Mouse (Mus musculus): Measurements from ENCODE around the gene Urad. TPM values are rescaled to one million over a fixed set of nuclear protein-coding genes. Genes with fewer than 3 reads are reported as not detected.

The Urad gene
- polyA plus RNA-seq, 1 experiment from 2014 or later, result not detected

DNA sequence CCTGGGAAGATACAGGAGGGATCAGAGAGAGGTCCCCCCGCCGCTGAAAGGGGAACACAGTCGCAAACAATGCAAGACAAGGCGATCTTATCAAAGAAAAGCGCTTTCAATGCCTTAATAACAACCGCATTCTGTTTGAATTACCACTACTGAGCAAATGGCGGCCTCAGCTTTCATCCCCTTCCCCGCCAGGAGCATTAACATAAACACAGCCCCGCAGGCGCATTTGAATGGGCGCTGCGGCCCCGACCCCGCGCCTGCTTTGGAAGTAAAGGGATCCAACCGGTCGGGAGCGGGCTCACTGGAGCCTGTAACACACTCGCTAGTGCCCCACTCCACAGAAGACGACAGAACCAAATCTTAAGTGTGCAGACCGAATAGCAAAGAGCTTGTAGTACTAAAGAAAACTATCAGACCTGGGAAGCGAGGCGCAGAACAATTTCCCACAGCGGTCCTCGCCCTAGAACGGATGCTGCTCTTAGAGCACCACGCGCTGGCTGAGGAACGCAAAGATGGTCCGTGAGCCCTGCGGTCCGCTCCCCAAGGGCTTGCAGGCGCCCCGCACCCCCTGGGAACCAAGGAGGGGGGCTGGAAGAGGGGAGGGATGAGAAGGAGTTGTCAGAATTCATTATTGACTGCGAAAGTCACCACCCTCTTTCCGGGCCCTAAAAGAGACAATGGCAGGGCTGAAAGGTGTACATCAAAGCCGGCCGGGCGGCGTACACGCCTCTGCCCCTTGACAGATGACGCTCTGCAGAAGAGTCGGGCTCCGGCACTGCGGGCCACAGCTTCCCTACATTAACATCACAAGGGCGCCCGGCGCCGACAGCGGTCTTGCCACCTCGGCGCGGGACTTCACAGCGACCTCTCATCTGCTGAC, 17.7 kb downstream of the Urad start:
- H3K4me3 ChIP-seq (replicated peaks), result no peak overlapping the region
- no peaks in the 10 kb centered on the region for H3K9me3 ChIP-seq
- no peak overlapping the region for H3K9ac ChIP-seq
- no peak for ATAC-seq (ENCODE audit: low FRiP score)
- H3K36me3 ChIP-seq (replicated peaks), result no peaks in the 10 kb centered on the region
- WGBS, result under 1% methylated on average over 54 of the region's 54 CpGs
- H3K27me3 ChIP-seq, result peaks cover 100% of the 10 kb centered on the region
- H3K27ac ChIP-seq, result no peak overlapping the region
- peak overlapping the region; percentile 4; the same call in 1 of the 2 replicates for H3K4me2 ChIP-seq
- H3K4me1 ChIP-seq, result peaks cover 21% of the 10 kb centered on the region

GRCm38 (mm10) chr5:147302746-147303400, 19.4 kb downstream of the Urad start:
- Histone ChIP-seq H3K4me3 (replicated peaks) (no peak overlapping the region), H3K9ac (no peak overlapping the region), H3K9me3 (no peaks in the 10 kb centered on the region), H3K27me3 (peaks cover 100% of the 10 kb centered on the region), H3K4me1 (peaks cover 26% of the 10 kb centered on the region), H3K4me2 (no peak overlapping the region), H3K36me3 (replicated peaks) (no peaks in the 10 kb centered on the region), H3K27ac (no peak overlapping the region)
- ATAC-seq (ENCODE audit: low FRiP score), result no peak
- 4% methylated on average over 13 of the region's 13 CpGs for WGBS

DNA sequence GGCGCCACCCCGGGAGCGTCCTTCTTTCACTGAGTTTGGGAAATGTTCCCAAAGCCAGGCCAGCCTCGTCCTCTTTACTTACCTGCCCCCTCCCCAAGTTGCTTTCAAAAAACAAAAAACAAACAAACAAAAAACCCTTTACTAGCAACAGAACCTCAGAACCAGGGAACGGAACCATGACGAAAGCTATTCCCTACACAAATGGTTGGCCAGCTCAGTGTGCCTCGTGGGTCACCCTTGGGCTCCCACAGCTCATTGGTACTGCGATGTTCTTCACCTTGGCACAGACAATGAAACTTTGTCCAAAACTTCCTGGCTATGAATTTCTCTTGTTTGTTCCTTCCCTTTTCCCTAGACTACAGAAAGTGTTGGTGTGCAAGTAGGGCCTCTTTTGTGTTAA, 20.1 kb downstream of the Urad start:
- no peaks in the 10 kb centered on the region for H3K36me3 ChIP-seq (replicated peaks)
- H3K4me1 ChIP-seq, result peaks cover 26% of the 10 kb centered on the region
- WGBS, result 3% methylated on average over 8 of the region's 8 CpGs
- ATAC-seq (ENCODE audit: low FRiP score), result no peak
- no peak overlapping the region for H3K9ac ChIP-seq
- H3K9me3 ChIP-seq, result no peaks in the 10 kb centered on the region
- no peak overlapping the region for H3K27ac ChIP-seq
- H3K4me3 ChIP-seq (replicated peaks), result no peak overlapping the region
- H3K4me2 ChIP-seq, result no peak overlapping the region
- peaks cover 100% of the 10 kb centered on the region for H3K27me3 ChIP-seq

- Histone ChIP-seq H3K4me2 (no peak overlapping the region), H3K27ac (no peak overlapping the region), H3K9me3 (no peaks in the 10 kb centered on the region), H3K4me3 (replicated peaks) (no peak overlapping the region), H3K27me3 (peaks cover 100% of the 10 kb centered on the region), H3K9ac (no peak overlapping the region), H3K4me1 (peaks cover 26% of the 10 kb centered on the region), H3K36me3 (replicated peaks) (no peaks in the 10 kb centered on the region)
- no peak for ATAC-seq (ENCODE audit: low FRiP score)
- under 1% methylated on average over 10 of the region's 10 CpGs for WGBS
Measured at GRCm38 (mm10) chr5:147301781-147302070, 20.5 kb downstream of the Urad start.

- no peak overlapping the region for H3K4me2 ChIP-seq
Measured at GRCm38 (mm10) chr5:147300917-147301780, 21.1 kb downstream of the Urad start.

GRCm38 (mm10) chr5:147300001-147300363, 22.3 kb downstream of the Urad start:
- H3K9ac ChIP-seq, result no peak overlapping the region
- 4% methylated on average over 4 of the region's 4 CpGs for WGBS
- 0 out of 2 replicates have a peak overlapping the region, but pooled peaks have one; percentile 16 for H3K4me3 ChIP-seq (replicated peaks)
- ATAC-seq (ENCODE audit: low FRiP score), result no peak
- H3K9me3 ChIP-seq, result no peaks in the 10 kb centered on the region
- H3K27ac ChIP-seq, result no peak overlapping the region
- no peaks in the 10 kb centered on the region for H3K36me3 ChIP-seq (replicated peaks)
- peaks cover 99% of the 10 kb centered on the region for H3K27me3 ChIP-seq
- peaks cover 20% of the 10 kb centered on the region for H3K4me1 ChIP-seq
- H3K4me2 ChIP-seq, result peak overlapping the region; percentile 34

More at GRCm38 (mm10) chr5:147300917-147301780, 21.1 kb downstream of the Urad start:
- Histone ChIP-seq H3K36me3 (replicated peaks) (no peaks in the 10 kb centered on the region), H3K4me1 (peaks cover 21% of the 10 kb centered on the region), H3K27me3 (peaks cover 100% of the 10 kb centered on the region), H3K9ac (no peak overlapping the region), H3K4me3 (replicated peaks) (no peak overlapping the region), H3K9me3 (no peaks in the 10 kb centered on the region), H3K27ac (no peak overlapping the region)
- WGBS, result 1% methylated on average over 21 of the region's 21 CpGs
- no peak for ATAC-seq (ENCODE audit: low FRiP score)

GRCm38 (mm10) chr5:147299255-147300000, 22.8 kb downstream of the Urad start:
- Histone ChIP-seq H3K36me3 (replicated peaks) (no peaks in the 10 kb centered on the region), H3K27me3 (peaks cover 99% of the 10 kb centered on the region), H3K4me3 (replicated peaks) (peak overlapping the region; percentile 16; the same call in 1 of the 2 replicates), H3K4me2 (peak overlapping the region; percentile 34), H3K27ac (no peak overlapping the region), H3K9me3 (no peaks in the 10 kb centered on the region), H3K9ac (no peak overlapping the region), H3K4me1 (peaks cover 15% of the 10 kb centered on the region)
- under 1% methylated on average over 41 of the region's 41 CpGs for WGBS
- ATAC-seq (ENCODE audit: low FRiP score), result peak; percentile 61; the same call in 1 of the 2 replicates

DNA sequence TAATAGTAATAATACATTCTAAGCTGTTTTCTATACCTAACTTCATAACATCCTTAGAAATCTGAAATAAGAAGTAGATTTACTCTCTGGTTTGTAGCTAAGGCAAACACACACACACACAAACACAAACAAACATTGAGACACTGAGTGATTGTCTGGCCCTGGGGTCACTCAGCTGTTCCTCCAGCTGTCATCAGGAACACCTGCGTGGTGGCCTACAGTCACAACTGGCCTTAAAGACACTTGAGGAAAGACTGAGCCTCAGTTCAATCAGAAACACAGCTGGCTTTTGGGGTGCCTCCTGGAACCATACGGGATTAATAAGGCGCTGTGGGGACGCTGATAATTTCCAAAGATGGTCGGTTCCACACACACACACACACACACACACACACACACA, 25.0 kb downstream of the Urad start:
- no peak overlapping the region for H3K9ac ChIP-seq
- H3K36me3 ChIP-seq (replicated peaks), result no peaks in the 10 kb centered on the region
- H3K4me2 ChIP-seq, result no peak overlapping the region
- no peak overlapping the region for H3K27ac ChIP-seq
- H3K4me1 ChIP-seq, result peaks cover 10% of the 10 kb centered on the region
- H3K27me3 ChIP-seq, result peaks cover 99% of the 10 kb centered on the region
- no peaks in the 10 kb centered on the region for H3K9me3 ChIP-seq
- 60% methylated on average over 5 of the region's 5 CpGs for WGBS
- no peak overlapping the region for H3K4me3 ChIP-seq (replicated peaks)
- no peak for ATAC-seq (ENCODE audit: low FRiP score)

GRCm38 (mm10) chr5:147294121-147294520, 28.1 kb downstream of the Urad start:
- peaks cover 85% of the 10 kb centered on the region for H3K27me3 ChIP-seq
- no peak overlapping the region for H3K9ac ChIP-seq
- 0 out of 2 replicates have a peak, but pooled peaks cover 1% of the 10 kb centered on the region for H3K4me1 ChIP-seq
- WGBS, result 9% methylated on average over 20 of the region's 20 CpGs
- H3K4me2 ChIP-seq, result no peak overlapping the region
- H3K27ac ChIP-seq, result no peak overlapping the region
- H3K36me3 ChIP-seq (replicated peaks), result no peaks in the 10 kb centered on the region
- no peak for ATAC-seq (ENCODE audit: low FRiP score)
- H3K9me3 ChIP-seq, result no peaks in the 10 kb centered on the region
- no peak overlapping the region for H3K4me3 ChIP-seq (replicated peaks)

DNA sequence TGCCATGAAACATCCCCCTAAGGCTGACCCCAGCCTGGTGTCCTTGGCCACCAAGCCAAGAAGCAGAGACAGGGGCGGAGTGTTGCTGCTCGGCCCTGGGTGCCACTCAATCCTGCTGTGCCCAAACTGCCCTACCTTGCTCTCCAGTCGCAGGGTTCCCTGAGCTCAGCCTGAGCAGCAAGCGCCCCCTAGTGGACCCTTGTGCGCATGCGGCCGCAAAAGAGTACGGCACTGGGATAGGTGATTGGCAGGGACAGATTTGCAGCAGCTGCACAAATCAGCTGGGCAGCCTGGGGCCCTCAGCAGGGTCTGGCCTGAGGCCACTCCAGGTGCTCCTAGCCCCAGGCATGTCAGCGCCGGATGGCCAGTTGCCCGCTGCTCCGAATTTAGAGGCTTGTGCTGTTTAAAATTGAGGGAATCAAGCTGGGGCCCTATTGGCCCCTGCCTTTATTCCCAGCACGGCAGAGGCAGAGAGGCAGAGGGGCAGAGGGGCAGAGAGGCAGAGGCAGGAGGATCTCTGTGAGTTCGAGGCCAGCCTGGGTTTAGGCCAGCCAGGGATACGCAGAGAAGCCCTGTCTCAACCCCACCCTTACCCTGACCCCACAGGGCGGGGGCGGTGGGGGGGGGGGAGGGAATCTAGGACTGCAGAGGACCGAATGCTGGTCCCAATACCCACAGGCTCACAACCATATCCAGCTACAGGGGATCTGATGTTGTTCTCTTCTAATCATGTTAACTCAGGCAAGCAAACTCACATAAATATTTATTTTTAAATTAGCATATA, 28.9 kb downstream of the Urad start:
- Histone ChIP-seq H3K36me3 (replicated peaks) (no peaks in the 10 kb centered on the region), H3K4me2 (no peak overlapping the region), H3K27ac (no peak overlapping the region), H3K4me3 (replicated peaks) (no peak overlapping the region), H3K9me3 (no peaks in the 10 kb centered on the region), H3K27me3 (peaks cover 83% of the 10 kb centered on the region), H3K9ac (no peak overlapping the region), H3K4me1 (no peaks in the 10 kb centered on the region)
- ATAC-seq (ENCODE audit: low FRiP score), result peak; percentile 65
- 18% methylated on average over 18 of the region's 18 CpGs for WGBS

GRCm38 (mm10) chr5:147292506-147293120, 29.6 kb downstream of the Urad start:
- no peak for ATAC-seq (ENCODE audit: low FRiP score)
- Histone ChIP-seq H3K27ac (no peak overlapping the region), H3K4me3 (replicated peaks) (no peak overlapping the region), H3K4me1 (no peaks in the 10 kb centered on the region), H3K9ac (no peak overlapping the region), H3K27me3 (peaks cover 79% of the 10 kb centered on the region), H3K9me3 (no peaks in the 10 kb centered on the region), H3K4me2 (no peak overlapping the region), H3K36me3 (replicated peaks) (no peaks in the 10 kb centered on the region)
- WGBS, result 56% methylated on average over 13 of the region's 13 CpGs

Measured in forebrain, embryonic 12.5 days (tissue).